Mouse (Mus musculus) layer of hippocampus, postnatal 36 days (tissue): Measurements from ENCODE around the gene Gm28048. TPM values are rescaled to one million over a fixed set of nuclear protein-coding genes. Genes with fewer than 3 reads are reported as not detected.
A peak's percentile ranks its signal among the peaks of the same experiment; 100 is the strongest.

Experiments
- DNase-seq, 2 experiments: peaks; one replicate each; pipeline ENCODE4 v3.0.0; 2022
- total RNA-seq, 2 experiments: library from RNA; stranded (reverse); gene quantifications; 2 replicates each; pipeline ENCODE4 v1.2.3; 2021

Gm28048 gene
- total RNA-seq, result 10 to 100 TPM in 1 of 2 experiments, 1 to 10 TPM in 1; 9.2 to 11.3 TPM

DNA sequence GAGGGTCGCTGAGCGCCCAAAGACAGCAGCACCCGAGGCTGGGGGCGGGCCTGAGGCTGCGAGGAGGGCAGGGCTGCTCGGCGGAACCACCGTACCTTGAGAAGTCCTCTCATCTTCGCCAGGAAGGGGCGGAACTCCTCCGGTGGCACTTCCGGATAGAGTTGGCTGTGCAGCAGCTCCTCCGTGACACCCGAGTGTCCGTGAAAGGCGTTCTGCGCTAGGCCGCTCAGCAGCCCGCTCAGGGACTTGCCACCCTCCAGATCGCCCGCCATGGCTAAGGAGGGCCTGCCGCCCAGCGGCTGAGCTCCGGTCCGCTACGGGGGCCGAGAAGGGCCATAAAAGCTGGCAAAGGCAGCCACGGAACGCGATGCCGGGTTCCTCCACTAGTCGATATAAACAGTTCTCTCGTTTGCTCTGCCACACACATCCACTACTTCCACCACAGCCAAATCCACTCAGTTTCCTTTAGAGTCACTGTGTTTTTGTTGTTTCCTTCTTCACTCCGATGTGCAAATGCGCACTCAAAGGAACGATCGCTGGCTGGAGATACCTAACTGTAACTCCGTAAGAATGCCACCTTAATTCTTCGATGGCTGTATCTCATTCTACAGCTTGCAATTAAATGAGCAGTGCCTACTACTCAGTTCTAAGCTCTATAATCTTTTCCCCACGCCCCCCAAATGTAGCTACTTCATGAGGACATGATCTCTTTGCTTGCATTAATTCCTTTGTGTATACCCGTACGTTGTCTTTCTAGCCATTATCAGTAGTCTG is at the start of gene Gm28048, which contains the start of gene Commd1:
Gene Gm28048, minus strand, starts transcription at position 107 of the 774 bp plus-strand sequence.
Gene Commd1, minus strand, starts transcription at position 399 of the 774 bp plus-strand sequence.
- DNase-seq, result peak; percentile 96

DNA sequence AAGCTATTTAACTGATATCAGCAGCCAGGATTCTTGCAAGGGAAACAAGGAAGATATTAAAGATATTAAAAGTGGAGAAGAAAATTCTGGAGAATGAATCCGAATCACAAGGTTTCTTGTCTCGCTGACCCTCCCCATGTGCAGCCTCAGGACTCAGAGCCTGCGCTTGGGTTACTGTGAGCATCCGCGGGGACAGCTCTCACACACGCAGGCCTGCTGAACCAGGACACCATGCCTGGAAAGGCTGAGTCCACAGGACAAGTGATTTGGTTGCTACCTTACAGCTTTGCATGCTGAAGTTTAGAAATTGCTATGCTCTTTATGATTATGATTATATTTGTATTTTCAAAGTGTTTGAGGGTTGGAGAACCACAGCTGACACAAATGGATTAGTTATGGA is 47.5 kb upstream of the Gm28048 start:
- DNase-seq, result no peak

DNA sequence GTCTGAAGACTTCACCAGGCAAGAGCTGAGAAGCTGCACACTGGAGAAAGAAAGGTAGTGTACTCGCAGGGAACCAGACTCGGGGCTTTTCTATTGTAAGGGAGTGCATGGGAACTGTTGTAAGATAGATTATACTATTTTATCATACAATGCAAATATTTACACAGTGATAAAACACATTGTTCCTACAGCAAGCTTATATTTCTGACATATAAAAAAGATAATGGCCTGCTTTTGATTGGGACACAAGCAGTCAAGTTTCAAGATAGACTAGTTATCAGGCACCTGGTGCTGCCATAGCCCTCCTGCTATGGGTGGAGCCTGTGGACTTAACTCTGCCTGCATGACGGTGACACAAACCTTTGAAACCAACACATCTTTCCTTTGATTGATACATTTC is 47.1 kb upstream of the Gm28048 start:
- no peak for DNase-seq

DNA sequence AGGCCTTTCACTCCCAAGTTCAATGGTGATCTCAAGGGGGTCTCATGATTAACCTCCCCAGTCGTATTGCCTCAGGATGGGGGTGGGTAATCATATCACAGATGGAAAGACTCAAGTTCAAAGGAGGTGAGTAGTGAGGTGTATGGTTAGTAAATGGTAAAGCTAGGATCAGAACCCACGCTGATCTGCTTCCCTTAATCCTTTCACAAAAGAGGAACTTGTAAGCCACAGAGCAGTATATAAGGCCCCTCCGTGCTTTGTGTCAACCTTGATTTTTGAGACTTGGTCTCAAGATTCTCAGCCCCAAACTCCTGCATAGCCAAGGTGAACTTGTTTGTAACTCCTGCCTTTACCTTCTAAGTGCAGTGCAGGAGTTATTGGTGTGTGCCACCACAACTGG is 42.3 kb upstream of the Gm28048 start:
- no peak for DNase-seq

DNA sequence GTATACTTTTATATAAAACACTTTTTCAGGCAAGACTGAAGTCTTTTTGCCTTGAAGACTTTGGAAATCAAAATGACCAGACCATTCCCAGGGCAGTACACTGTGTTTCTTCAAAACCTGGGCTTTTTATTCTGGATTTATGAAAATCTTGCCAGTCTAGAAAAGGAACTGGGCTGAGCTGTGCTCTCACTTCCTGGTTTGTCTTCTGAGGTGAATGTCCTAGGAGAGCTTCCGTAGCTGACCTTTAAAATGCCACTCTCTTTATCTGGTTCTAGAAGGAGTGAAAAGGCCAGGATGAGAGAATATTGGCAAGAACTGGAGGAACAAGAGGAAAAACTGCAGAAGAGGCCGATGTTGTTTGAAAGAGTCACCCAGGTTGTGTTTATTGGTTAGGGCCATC is 41.3 kb upstream of the Gm28048 start:
- DNase-seq, result no peak

DNA sequence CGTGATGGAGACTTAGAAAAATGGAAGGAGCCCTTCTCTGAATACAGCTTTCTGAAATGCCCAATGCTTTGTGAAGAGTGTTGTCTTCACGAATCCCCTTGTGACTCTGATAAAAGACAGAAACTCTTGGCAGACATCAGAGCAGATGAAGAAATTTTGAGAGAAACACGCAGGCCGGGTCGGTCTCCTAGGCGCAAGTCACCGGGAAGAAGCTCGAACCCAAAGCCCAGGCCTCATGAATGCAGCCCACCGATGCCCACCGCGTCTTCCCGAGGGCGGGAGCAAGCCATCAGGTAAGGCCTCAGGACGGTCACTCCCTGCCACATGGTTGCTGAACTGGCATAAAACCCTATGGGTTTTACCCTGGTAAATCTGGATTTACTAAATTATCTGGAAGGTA is 39.0 kb upstream of the Gm28048 start:
- no peak for DNase-seq

DNA sequence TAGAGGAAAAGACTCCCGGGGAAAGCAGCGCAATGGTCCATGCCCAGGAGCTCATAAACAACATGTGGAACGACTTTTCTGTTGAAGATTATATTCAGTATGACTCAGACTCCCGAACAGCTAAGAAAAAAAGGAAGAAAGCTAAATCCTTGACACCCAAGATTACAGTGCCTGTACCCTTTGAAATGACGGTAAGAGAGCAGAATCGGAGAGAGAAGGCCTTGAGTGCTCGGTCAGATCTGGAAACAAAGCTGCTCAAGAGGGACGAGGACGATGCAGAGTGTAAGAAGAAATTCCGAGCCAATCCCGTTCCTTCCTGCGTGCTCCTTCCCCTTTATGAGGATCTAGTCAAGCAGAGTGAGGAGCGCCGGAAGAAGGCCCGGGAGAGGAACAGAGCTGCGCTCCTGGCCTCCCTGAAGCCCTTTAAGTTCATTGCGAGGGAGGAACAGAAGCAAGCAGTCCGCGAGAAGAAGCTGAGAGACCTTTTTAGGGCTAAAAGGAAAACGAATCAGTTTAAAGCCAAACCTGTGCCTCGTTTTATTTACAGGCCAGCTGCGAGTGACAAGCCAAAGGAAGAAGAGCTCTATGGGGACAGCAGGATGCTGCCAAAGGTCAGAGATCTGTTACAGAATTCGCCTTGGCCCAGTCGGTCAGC is 38.4 kb upstream of the Gm28048 start:
- DNase-seq, result no peak

DNA sequence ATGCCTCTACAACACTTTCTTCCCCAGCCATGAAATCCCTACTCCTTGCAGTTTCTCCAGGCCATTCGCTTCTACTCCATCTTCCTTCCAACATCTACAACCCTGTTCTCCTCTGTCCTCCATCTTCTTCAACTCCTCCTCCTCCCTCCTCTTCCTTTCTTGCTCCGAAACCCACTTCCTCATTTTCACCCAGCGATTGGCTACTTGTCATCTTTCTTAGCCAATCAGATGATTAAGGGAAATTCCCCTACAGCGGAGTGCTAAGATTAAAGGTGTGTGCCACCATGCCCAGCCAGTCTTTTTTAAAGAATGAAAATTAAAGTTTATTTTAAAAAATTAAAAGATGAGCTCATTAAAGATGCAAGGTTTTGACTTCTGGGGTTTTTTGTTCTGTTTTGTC is 36.1 kb upstream of the Gm28048 start:
- DNase-seq, result no peak

DNA sequence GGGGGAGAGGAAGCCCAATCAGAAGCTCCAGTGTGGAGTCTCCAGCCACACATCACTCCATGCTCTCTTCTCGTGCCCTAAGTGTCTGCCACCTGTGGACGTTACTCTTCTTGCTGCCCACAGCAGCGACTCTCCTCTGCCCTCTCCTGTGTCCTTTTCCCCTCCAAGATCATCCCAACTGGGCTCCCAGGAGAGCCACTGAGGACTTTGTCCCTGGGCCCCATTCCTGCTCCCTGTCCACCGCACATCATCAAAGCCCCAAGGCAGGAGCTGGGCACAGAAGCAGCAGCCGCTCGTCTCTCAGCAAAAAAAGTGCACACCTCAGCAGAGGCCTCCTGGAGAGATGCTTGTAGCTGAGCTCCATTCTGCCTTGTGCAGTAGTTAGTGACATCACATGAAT is 33.1 kb upstream of the Gm28048 start:
- no peak for DNase-seq

DNA sequence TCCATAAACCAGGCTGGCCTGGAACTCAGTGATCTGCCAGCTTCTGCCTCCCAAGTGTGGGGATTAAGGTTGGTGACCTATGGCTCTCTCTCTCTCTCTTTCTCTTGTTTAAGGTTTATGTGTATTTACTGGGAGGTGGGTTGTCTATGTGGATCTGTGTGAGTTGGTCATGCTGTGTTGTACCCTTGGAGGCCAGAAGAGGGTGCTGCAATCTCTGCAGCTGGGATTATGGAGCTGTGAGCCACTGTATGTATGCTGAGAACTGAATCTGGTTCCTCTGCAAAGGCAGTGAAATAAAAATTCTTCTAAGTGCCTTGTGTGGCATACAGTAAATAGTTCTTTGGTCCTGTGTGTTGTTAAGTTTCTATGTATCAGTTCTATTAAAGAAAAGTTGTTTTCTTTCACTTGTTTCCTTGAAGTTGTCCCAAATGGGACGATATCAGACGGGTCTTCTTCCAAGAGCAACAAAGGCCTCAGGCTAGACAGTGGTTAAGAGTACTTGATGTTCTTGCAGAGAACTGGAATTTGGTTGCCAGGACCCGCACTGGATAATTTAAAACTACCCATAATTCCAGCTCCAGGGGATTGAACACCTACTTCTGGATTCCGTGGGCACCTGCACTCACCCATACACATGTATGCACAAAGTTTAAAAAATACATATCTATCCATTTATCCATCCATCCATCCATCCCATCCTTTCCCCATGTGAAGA is 31.8 kb upstream of the Gm28048 start:
- DNase-seq, result no peak

DNA sequence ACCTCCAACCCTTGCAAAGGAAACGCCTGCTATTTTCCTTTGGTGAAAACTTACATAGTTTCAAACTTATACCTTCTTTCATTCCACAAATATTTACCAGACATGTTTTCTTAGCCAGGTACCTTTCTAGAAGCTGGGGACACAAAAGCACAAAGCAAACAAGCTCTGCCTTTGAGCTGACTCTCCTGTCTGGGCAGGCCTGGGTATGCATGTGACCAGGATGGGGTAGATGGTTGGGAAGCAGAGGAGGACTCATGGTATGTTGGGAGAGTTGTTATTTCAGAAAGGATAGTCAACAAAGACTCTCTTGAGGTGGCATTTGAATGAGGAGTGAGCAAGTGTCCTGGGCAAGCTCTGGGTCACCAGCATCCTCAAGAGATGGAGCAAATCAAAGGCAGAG is 31.2 kb upstream of the Gm28048 start:
- DNase-seq, result no peak

DNA sequence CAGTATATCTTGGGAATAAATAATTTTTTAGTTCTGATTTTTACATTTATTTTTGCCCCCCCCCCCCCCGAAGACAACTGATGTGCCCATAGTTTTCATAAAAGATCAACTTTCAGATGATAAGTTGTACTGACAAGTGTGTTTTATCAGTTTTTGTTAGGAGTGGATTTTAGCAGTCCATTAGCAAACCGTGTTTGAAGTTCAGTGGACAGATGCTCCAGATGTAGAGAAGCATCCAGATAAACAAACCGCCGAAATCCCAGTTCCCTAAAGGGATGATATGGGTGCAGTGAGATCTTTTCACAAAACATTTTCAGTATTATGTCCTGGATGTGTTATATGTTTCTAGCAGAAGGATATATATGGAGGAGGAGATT is 26.9 kb upstream of the Gm28048 start:
- DNase-seq, result no peak

DNA sequence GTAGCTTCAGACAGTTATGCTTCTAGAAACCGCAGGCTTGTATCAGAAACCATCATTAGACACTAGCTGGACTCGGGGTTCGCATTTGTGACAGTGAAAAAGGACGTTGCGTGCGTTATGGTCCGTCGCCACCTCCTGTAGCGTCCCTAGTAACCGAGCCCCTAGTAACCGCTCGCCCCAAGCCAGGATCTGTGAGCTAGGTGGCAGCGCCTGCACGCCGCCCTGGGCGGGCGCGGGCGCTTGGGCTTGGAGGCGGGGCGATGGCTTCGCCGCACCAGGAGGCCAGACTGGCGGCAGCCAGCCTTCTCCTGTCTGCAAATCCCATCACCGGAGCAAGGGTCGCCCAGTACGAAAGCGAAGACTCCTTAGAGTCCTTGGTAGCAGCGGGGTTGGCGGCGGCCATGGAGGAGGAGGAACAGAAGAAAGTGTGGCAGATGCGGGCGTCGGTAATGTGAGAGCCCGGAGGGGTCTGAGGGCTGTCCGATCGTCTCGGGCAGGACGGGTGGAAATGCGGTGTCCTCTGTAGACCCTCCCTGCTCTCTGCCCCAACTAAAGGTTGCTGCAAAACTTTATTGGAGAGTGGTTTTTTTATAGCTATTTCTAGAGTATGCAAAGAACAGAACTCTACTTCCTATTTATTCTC is 26.4 kb upstream of the Gm28048 start:
- DNase-seq, result peak; percentile 79 to 83

DNA sequence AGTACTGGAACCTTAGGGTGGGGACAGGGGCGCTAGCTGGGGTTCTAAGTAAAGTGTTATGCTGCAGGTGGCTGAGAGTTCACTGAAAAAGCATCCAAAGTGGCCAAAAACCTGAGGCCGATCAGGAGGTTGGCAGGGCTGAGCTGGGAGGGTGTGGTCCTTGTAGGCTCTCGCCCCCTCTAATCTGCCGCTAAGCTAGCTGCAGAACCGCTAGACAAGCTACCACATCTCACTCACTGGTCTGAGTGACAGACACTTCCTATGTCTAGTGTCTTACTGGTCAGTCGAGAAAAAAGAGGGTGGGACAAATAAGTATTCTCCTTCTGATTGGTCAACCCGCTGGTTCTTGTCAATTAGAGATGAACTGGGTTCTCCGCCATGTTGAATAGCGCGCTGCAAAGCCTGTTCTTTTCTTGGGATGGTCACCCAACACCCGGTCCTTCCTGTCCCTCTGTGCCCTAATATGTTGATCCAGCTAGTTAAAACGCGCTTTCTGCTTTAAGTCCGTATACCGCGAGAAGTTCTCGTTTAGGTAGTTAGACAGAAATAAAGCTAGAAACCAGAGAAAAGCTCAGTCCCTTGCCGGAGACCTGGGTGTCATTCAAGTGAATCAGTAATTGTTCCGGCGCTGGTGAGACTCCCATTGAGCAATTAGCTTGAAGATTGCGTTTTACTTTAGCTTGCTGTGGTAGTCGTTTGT is 25.7 kb upstream of the Gm28048 start, which contains the start of gene Fam161a:
Gene Fam161a, plus strand, starts transcription at position 51 of the 700 bp plus-strand sequence.
- DNase-seq, result peak; percentile 77

DNA sequence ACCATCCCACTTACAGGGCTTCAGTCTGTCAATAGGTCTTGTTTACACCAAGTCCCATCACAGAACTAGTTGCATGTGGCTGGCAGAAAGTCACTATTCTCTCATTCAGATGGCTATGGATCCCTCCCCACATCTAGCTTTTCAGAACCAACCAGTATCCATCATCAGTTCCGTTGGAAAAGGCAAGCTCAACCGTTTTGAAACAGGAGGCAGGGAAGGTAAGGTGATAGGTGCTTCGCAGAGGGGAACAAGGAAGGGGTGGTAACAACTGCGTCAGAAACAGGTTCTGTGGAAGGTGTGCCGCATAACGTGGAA is 25.2 kb upstream of the Gm28048 start:
- DNase-seq, result no peak

DNA sequence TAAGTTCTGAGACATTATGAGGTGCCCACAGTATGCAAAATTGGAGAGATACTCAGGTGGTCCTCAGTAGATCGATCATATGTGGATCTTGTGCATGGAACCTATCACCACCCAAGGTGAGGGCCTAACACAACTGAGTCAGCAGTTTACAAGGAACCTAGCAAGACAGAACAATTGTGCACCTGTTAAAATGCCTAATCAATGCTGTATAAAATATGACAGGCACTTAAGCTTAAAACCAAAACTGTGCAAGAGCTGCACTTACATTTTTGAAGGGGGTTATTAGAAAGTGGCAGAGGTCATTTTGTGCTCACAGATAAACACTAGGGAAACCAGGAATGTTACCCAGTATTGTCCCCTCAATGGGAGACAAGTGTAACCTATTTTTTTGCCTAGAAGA is 23.4 kb upstream of the Gm28048 start:
- no peak for DNase-seq

DNA sequence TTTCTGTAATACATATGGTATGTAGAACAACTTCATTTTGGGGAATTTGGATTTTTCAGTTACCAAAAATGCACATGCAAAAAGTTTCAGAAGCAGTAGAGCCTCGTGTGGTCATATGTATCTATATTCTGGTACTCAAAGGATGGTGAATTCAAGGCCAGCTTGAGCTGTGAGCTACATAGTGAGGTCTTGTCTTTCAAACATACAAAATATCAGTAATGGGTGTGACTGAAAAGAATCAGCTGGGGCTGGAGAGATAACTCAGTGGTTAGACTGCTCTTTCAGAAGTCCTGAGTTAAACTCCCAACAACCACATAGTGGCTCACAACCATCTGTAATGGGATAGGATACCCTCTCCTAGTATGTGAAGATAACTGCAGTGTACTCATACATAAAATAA is 16.4 kb upstream of the Gm28048 start:
- no peak for DNase-seq

DNA sequence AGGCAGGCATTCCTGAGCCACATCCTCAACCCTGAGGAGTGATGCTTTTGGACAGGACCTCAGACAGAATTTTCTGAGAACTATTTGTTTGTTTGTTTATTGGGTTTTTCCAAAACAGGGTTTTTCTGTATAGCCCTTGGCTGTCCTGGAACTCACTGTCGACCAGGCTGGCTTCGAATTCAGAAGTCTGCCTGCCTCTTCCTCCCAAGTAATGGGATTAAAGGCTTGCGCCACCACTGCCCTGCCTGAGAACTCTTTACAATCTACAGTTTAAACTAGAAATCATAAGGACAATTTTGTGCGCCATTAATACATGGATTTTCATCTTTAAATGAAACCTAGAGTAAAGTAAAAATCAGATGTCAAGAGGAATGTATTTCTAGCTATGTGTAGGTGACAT is 13.6 kb upstream of the Gm28048 start:
- DNase-seq, result no peak

DNA sequence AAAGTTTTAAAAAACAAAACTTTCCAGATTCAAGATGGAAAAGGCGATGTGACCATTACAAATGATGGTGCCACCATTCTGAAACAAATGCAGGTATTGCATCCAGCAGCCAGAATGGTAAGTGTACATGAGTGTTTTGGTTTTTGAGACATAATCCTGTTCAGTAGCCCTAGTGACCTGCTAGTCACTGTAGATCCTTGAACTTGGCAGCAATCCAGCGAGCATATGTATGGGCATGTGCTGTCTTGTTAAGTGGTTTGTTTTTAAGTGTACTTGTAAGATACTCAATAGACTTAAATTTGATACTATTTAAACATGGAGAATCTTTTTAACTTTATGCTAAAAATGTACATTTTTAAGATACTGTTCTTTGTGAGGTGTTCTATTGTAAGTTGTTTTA is 12.4 kb upstream of the Gm28048 start:
- no peak for DNase-seq

DNA sequence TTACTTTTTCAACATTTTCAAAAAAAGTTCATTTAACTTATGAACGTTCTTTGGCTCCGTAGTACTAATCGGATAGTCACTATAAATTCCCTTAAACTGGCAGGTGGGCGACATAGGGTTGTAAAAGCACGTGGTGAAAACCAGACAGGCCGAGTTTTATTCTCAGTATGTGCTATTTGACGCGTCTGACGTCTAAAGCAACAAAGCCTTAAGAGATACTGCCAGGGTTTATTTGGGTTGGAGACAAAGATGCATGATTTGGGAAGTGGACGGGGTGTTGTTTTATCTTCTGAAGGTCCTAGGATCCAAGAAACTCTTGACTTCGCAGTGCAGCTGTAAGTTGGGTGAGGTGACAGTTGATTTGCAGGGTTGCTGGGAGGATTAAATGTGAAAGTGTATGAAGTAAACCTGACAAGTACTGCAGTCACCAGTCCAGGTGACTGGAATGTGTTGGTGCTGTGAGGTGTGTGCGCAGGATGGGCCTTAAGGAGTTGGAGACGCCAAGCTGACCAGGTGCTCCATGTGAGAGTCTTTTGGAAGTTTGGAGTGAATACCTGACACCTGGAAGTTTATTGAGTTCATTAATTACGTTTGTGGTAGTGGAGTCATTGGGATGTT is 9.4 kb upstream of the Gm28048 start:
- no peak for DNase-seq

DNA sequence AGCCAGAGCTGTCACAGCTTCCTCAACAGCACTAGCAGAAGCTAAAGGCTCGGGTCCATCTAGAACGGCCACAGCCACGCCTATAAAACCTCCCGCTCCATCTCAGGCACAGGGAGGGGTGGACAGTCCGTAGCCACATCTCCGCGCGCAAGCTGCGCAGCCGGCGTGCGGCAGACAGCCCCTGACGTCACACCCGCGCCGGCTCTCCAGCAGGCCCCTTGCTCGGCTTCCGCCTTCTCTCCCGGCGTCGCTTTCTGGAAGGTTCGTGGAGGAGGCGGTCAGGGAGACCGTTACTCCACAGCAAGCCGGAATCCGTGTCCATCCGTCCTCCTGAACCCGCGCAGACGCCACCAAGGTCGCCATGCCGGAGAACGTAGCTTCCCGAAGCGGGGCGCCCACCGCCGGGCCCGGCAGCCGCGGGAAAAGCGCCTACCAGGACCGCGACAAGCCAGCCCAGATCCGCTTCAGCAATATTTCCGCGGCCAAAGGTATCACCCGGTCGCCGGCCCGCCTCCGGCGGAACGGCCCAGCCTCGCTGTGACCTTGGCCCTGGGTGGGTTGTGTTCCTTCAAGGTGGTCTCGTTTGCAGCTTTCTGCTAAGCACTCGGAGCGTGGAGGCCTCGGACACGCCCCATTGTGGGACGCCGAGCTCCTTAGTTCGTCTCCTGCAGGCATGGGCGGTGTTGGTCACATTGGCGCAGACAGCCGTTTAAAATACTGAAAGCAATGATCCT is 8.7 kb upstream of the Gm28048 start, which contains the start of gene Cct4:
Gene Cct4, plus strand, starts transcription at position 127 of the 734 bp plus-strand sequence.
- peak; percentile 91 to 94 for DNase-seq
